Mouse (Mus musculus): ENCODE data around the gene Fkbp15. TPM values are rescaled to one million over a fixed set of nuclear protein-coding genes. Genes with fewer than 3 reads are reported as not detected.

Gene Fkbp15
- polyA plus RNA-seq, 1 experiment from 2014 or later = 26.1 TPM

DNA sequence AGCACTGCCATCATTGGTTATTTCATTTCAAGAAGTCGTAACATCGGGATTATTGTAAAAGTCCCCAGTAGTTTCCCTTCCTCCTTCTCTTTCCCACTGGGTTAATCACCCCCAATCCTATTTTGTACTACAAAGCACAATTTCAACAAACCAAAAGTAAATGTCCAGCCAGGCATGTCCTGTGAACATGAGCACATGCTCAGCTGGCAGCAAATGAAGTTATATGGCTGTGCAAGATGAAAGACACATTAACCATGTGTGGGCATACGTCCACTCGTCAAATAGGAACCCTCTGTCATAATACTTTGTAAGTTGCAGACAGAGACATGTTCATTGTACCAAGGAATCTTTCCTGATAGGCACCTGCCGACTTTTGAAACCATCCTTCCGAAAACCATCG is 77.4 kb downstream of the Fkbp15 start:
- Histone ChIP-seq H3K4me1 (replicated peaks; ENCODE audit: control insufficient read depth, insufficient read depth, low read length) (peaks cover 4% of the 10 kb centered on the region), H3K9ac (ENCODE audit: low read length) (no peak overlapping the region), H3K27ac (ENCODE audit: low read length) (no peak overlapping the region), H3K36me3 (ENCODE audit: control insufficient read depth, insufficient read depth, low read length) (no peaks in the 10 kb centered on the region), H3K4me2 (ENCODE audit: low read depth, low read length) (no peak overlapping the region), H3K4me3 (ENCODE audit: low read length) (no peak overlapping the region), H3K27me3 (ENCODE audit: control insufficient read depth, insufficient read depth, low read depth, low read length) (no peaks in the 10 kb centered on the region), H3K9me3 (ENCODE audit: control insufficient read depth, low read length) (no peaks in the 10 kb centered on the region)
- WGBS = 83% methylated on average over 7 of the region's 7 CpGs
- ATAC-seq (ENCODE audit: low read depth) = no peak

DNA sequence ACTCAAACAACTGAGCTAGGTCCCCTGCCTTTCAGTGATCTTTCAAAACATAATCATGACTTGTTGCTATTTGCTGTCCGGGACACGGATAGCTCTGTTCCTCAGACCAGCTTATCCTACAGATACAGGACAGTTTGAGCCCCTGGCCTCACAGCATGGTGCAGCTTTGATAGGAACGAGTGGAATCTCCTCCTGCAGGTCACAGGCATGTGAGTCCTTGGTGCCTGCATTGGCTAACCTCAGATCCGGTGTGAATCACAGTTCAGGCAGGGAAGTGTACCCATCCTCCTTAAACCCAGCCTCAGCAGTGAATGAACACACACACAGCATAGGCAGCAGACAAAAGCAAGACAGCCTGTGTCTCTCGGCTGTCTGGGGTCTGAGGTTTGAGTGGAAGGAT is 79.0 kb downstream of the Fkbp15 start:
- ATAC-seq (ENCODE audit: low read depth) = no peak
- Histone ChIP-seq H3K4me1 (replicated peaks; ENCODE audit: control insufficient read depth, insufficient read depth, low read length) (no peaks in the 10 kb centered on the region; the same call in 1 of the 2 replicates), H3K4me3 (ENCODE audit: low read length) (no peak overlapping the region), H3K27ac (ENCODE audit: low read length) (no peak overlapping the region), H3K4me2 (ENCODE audit: low read depth, low read length) (no peak overlapping the region), H3K9ac (ENCODE audit: low read length) (no peak overlapping the region), H3K27me3 (ENCODE audit: control insufficient read depth, insufficient read depth, low read depth, low read length) (no peaks in the 10 kb centered on the region), H3K36me3 (ENCODE audit: control insufficient read depth, insufficient read depth, low read length) (no peaks in the 10 kb centered on the region), H3K9me3 (ENCODE audit: control insufficient read depth, low read length) (no peaks in the 10 kb centered on the region)
- WGBS = 42% methylated on average over 5 of the region's 5 CpGs

GRCm38 (mm10) chr4:62278081-62278480 is 82.3 kb downstream of the Fkbp15 start:
- no peaks in the 10 kb centered on the region; the same call in 1 of the 2 replicates for H3K4me1 ChIP-seq (replicated peaks; ENCODE audit: control insufficient read depth, insufficient read depth, low read length)
- no peak overlapping the region for H3K4me2 ChIP-seq (ENCODE audit: low read depth, low read length)
- H3K27me3 ChIP-seq (ENCODE audit: control insufficient read depth, insufficient read depth, low read depth, low read length) = no peaks in the 10 kb centered on the region
- H3K9ac ChIP-seq (ENCODE audit: low read length) = no peak overlapping the region
- H3K4me3 ChIP-seq (ENCODE audit: low read length) = no peak overlapping the region
- no peaks in the 10 kb centered on the region for H3K36me3 ChIP-seq (ENCODE audit: control insufficient read depth, insufficient read depth, low read length)
- H3K27ac ChIP-seq (ENCODE audit: low read length) = peak overlapping the region; percentile 64
- no peaks in the 10 kb centered on the region for H3K9me3 ChIP-seq (ENCODE audit: control insufficient read depth, low read length)
- WGBS = 58% methylated on average over 4 of the region's 4 CpGs
- ATAC-seq (ENCODE audit: low read depth) = peak; percentile 77

GRCm38 (mm10) chr4:62277222-62277621 is 83.1 kb downstream of the Fkbp15 start:
- Histone ChIP-seq H3K4me1 (replicated peaks; ENCODE audit: control insufficient read depth, insufficient read depth, low read length) (no peaks in the 10 kb centered on the region; the same call in 1 of the 2 replicates), H3K27ac (ENCODE audit: low read length) (peak overlapping the region; percentile 64), H3K4me2 (ENCODE audit: low read depth, low read length) (no peak overlapping the region), H3K9me3 (ENCODE audit: control insufficient read depth, low read length) (no peaks in the 10 kb centered on the region), H3K4me3 (ENCODE audit: low read length) (no peak overlapping the region), H3K9ac (ENCODE audit: low read length) (no peak overlapping the region), H3K36me3 (ENCODE audit: control insufficient read depth, insufficient read depth, low read length) (no peaks in the 10 kb centered on the region), H3K27me3 (ENCODE audit: control insufficient read depth, insufficient read depth, low read depth, low read length) (no peaks in the 10 kb centered on the region)
- 57% methylated on average over 3 of the region's 3 CpGs for WGBS
- ATAC-seq (ENCODE audit: low read depth) = no peak

- Histone ChIP-seq H3K4me3 (ENCODE audit: low read length) (no peak overlapping the region), H3K27me3 (ENCODE audit: control insufficient read depth, insufficient read depth, low read depth, low read length) (no peaks in the 10 kb centered on the region), H3K9me3 (ENCODE audit: control insufficient read depth, low read length) (no peaks in the 10 kb centered on the region), H3K9ac (ENCODE audit: low read length) (no peak overlapping the region), H3K27ac (ENCODE audit: low read length) (peak overlapping the region; percentile 32), H3K36me3 (ENCODE audit: control insufficient read depth, insufficient read depth, low read length) (no peaks in the 10 kb centered on the region), H3K4me1 (replicated peaks; ENCODE audit: control insufficient read depth, insufficient read depth, low read length) (no peaks in the 10 kb centered on the region; the same call in 1 of the 2 replicates), H3K4me2 (ENCODE audit: low read depth, low read length) (no peak overlapping the region)
- ATAC-seq (ENCODE audit: low read depth) = peak; percentile 51
- WGBS = 59% methylated on average over 10 of the region's 10 CpGs
Measured at GRCm38 (mm10) chr4:62276642-62277041, 83.7 kb downstream of the Fkbp15 start.

GRCm38 (mm10) chr4:62274841-62275536 is 85.4 kb downstream of the Fkbp15 start:
- H3K9me3 ChIP-seq (ENCODE audit: control insufficient read depth, low read length) = no peaks in the 10 kb centered on the region
- WGBS = 35% methylated on average over 12 of the region's 12 CpGs
- no peak overlapping the region for H3K4me3 ChIP-seq (ENCODE audit: low read length)
- H3K27ac ChIP-seq (ENCODE audit: low read length) = no peak overlapping the region
- H3K9ac ChIP-seq (ENCODE audit: low read length) = no peak overlapping the region
- no peaks in the 10 kb centered on the region for H3K36me3 ChIP-seq (ENCODE audit: control insufficient read depth, insufficient read depth, low read length)
- H3K27me3 ChIP-seq (ENCODE audit: control insufficient read depth, insufficient read depth, low read depth, low read length) = no peaks in the 10 kb centered on the region
- no peaks in the 10 kb centered on the region; the same call in 1 of the 2 replicates for H3K4me1 ChIP-seq (replicated peaks; ENCODE audit: control insufficient read depth, insufficient read depth, low read length)
- no peak for ATAC-seq (ENCODE audit: low read depth)
- H3K4me2 ChIP-seq (ENCODE audit: low read depth, low read length) = no peak overlapping the region

- Histone ChIP-seq H3K4me1 (replicated peaks; ENCODE audit: control insufficient read depth, insufficient read depth, low read length) (no peaks in the 10 kb centered on the region; the same call in 1 of the 2 replicates), H3K4me2 (ENCODE audit: low read depth, low read length) (no peak overlapping the region), H3K27ac (ENCODE audit: low read length) (no peak overlapping the region), H3K36me3 (ENCODE audit: control insufficient read depth, insufficient read depth, low read length) (no peaks in the 10 kb centered on the region), H3K27me3 (ENCODE audit: control insufficient read depth, insufficient read depth, low read depth, low read length) (no peaks in the 10 kb centered on the region), H3K9ac (ENCODE audit: low read length) (no peak overlapping the region), H3K4me3 (ENCODE audit: low read length) (no peak overlapping the region), H3K9me3 (ENCODE audit: control insufficient read depth, low read length) (no peaks in the 10 kb centered on the region)
- 85% methylated on average over 10 of the region's 10 CpGs for WGBS
- no peak for ATAC-seq (ENCODE audit: low read depth)
Measured at GRCm38 (mm10) chr4:62273916-62274315, 86.4 kb downstream of the Fkbp15 start.

DNA sequence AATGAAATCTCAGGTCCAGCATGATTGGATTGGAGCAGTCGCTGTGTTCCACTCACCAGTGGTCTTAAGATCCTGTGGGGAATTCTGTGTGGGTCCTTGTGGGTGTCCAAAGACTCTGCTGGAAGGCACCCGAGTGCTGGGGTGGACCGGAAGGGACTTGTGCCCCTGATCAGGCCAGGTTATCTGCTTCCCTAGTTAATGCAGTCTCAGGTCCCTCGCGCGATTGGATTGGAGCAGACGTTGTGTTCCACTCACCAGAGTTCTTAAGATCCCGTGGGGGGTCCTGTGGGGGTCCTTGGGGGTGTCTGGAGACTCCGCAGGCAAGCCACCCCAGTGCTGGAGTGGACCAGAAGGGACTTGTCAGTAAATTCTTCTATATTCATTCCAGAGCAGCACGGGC is 87.7 kb downstream of the Fkbp15 start:
- 79% methylated on average over 10 of the region's 10 CpGs for WGBS
- no peak overlapping the region for H3K9ac ChIP-seq (ENCODE audit: low read length)
- no peak overlapping the region for H3K27ac ChIP-seq (ENCODE audit: low read length)
- H3K4me1 ChIP-seq (replicated peaks; ENCODE audit: control insufficient read depth, insufficient read depth, low read length) = no peaks in the 10 kb centered on the region
- H3K36me3 ChIP-seq (ENCODE audit: control insufficient read depth, insufficient read depth, low read length) = no peaks in the 10 kb centered on the region
- H3K27me3 ChIP-seq (ENCODE audit: control insufficient read depth, insufficient read depth, low read depth, low read length) = no peaks in the 10 kb centered on the region
- ATAC-seq (ENCODE audit: low read depth) = no peak
- no peaks in the 10 kb centered on the region for H3K9me3 ChIP-seq (ENCODE audit: control insufficient read depth, low read length)
- H3K4me2 ChIP-seq (ENCODE audit: low read depth, low read length) = no peak overlapping the region
- H3K4me3 ChIP-seq (ENCODE audit: low read length) = no peak overlapping the region

DNA sequence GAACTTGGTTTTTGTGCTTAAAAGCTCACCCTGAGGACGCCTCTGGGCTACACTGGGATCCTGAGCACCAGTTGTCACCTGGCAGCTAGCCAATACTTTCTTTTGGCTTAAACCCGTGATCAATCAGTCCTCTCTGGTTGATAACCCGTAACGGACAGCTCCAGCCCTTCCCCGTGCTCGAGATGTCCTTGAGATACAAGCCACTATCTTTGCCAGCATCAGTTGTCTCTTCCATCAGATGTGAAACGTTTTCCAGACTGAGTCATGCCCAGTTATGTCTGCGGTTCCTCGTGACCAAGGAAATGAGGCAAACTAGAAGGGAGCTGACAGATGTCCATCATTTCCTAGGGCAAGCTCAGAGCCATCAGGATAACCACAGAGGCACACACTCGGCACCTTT is 93.2 kb downstream of the Fkbp15 start:
- H3K4me2 ChIP-seq (ENCODE audit: low read depth, low read length) = no peak overlapping the region
- no peaks in the 10 kb centered on the region for H3K4me1 ChIP-seq (replicated peaks; ENCODE audit: control insufficient read depth, insufficient read depth, low read length)
- no peak overlapping the region for H3K9ac ChIP-seq (ENCODE audit: low read length)
- ATAC-seq (ENCODE audit: low read depth) = no peak
- H3K27ac ChIP-seq (ENCODE audit: low read length) = no peak overlapping the region
- 58% methylated on average over 10 of the region's 10 CpGs for WGBS
- H3K36me3 ChIP-seq (ENCODE audit: control insufficient read depth, insufficient read depth, low read length) = no peaks in the 10 kb centered on the region
- no peak overlapping the region for H3K4me3 ChIP-seq (ENCODE audit: low read length)
- no peaks in the 10 kb centered on the region for H3K27me3 ChIP-seq (ENCODE audit: control insufficient read depth, insufficient read depth, low read depth, low read length)
- no peaks in the 10 kb centered on the region for H3K9me3 ChIP-seq (ENCODE audit: control insufficient read depth, low read length)
